ENCODE assay signal across 8 mouse cellular contexts in genomic region chr11:66387561-66387960, GRCm38 (mm10).
DNase-seq lines count a peak whose midpoint lies in the region; ATAC-seq and TF ChIP-seq lines count a peak whose summit lies in the region.
"Had no signal": no experiment of that assay in that cellular context is flagged by ENCODE, and none has a peak within 500 bp of the region (broad histone marks: within the 10 kb centered on the region; RNA-seq: fewer than 3 reads in every experiment).

No protein-coding gene starts in this region.

- peak; percentile 41; the same call in 1 of the 2 replicates for ATAC-seq in lung, embryonic 14.5 days (ENCODE audit: insufficient read depth)
- ATAC-seq: liver, postnatal 0 days had no signal

- peak; percentile 13; the same call in 1 of the 2 replicates for TF ChIP-seq CTCF in lung, embryonic 14.5 days (IDR thresholded peaks at IDR 0.05; ENCODE audit: low read depth)

- H3K27me3 ChIP-seq in lung, embryonic 14.5 days (ENCODE audit: insufficient read depth, low read length) = no peaks in the 10 kb centered on the region

- intact Hi-C loops in gastrocnemius, postnatal 14 days (cut with DNase I; ENCODE audit: low total_unique reads) = no loop called here

- no peak overlapping the region for H3K4me2 ChIP-seq in lung, embryonic 14.5 days

- no peak overlapping the region for H3K4me3 ChIP-seq in lung, embryonic 14.5 days (ENCODE audit: low read depth, low read length)

- peak; percentile 28 for DNase-seq in heart, postnatal 4 days
- no peak for DNase-seq in heart, adult 8-10 months (ENCODE audit: low spot score)
- peak; percentile 79 for DNase-seq in lung, embryonic 14.5 days
- DNase-seq in lung, adult 18-20 months = no peak
- peak; percentile 42 for DNase-seq in brain, adult 2 months (ENCODE audit: low read depth, low spot score)
- DNase-seq in gastrocnemius, postnatal 14 days = peak; percentile 45
- DNase-seq in thymus, postnatal 4 days = no peak
- DNase-seq: liver, postnatal 0 days had no signal

- H3K9ac ChIP-seq in lung, embryonic 14.5 days = no peak overlapping the region
- H3K9ac ChIP-seq: liver, postnatal 0 days had no signal

- no peaks in the 10 kb centered on the region for H3K9me3 ChIP-seq in lung, embryonic 14.5 days (ENCODE audit: low read depth, low read length)

- WGBS in lung, embryonic 14.5 days = 45% methylated on average over 3 of the region's 3 CpGs

- no peaks in the 10 kb centered on the region for H3K36me3 ChIP-seq in lung, embryonic 14.5 days (ENCODE audit: insufficient read depth)

- no peak overlapping the region for H3K27ac ChIP-seq in lung, embryonic 14.5 days (ENCODE audit: low read depth)

- no peaks in the 10 kb centered on the region for H3K4me1 ChIP-seq in lung, embryonic 14.5 days (ENCODE audit: insufficient read depth)

Comparison
In these comparisons a context has a peak if more than half of its experiments do, and no peak if none do; other contexts are left out.
1. DNase-seq: peak in heart, postnatal 4 days (single experiment), lung, embryonic 14.5 days (single experiment), brain, adult 2 months (single experiment) and gastrocnemius, postnatal 14 days (single experiment); none in heart, adult 8-10 months (single experiment), lung, adult 18-20 months (0 of 2) and thymus, postnatal 4 days (single experiment).